Mouse (Mus musculus): ENCODE results near the gene S1pr4.

Gene S1pr4

GRCm38 (mm10) chr10:81494260-81495041, 5.5 kb downstream of the S1pr4 start:
- in situ Hi-C loops (cut with MboI, MseI): no loop called here

- in situ Hi-C loops (cut with MboI, MseI): no loop called here
Observed at GRCm38 (mm10) chr10:81493601-81494220, 6.2 kb downstream of the S1pr4 start.

- in situ Hi-C loops (cut with MboI, MseI): no loop called here
Observed at GRCm38 (mm10) chr10:81492606-81493240, 7.2 kb downstream of the S1pr4 start.

- in situ Hi-C loops (cut with MboI, MseI): no loop called here
Observed at GRCm38 (mm10) chr10:81491018-81491417, 8.9 kb downstream of the S1pr4 start.

GRCm38 (mm10) chr10:81489941-81490340, 10.0 kb downstream of the S1pr4 start:
- in situ Hi-C loops (cut with MboI, MseI): loop anchor here (10.0 kb wide), 1 partner anchor 45 kb away; no protein-coding TSS in a partner anchor

DNA sequence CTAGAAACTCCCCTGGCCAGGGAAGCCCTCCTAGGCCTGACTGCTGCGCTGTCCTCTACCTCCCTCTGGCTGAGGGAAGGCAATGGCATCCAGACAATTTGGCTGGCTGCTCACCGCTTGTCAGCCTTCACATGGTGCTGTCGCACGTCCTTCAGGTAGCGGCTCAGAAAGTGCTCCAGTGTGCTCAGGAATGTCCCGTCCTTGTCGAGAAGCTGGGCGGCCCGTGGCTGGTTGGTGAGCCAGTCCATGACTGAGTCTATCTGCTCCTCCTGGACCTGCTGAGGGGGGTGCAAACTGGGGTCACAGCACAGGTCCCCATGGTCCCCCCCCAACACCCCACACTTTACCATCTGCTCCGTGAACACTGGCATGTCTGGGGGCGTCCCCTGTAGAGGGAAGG, 11.9 kb downstream of the S1pr4 start:
- in situ Hi-C loops (cut with MboI, MseI): loop anchor here (10.0 kb wide), 1 partner anchor 47 kb away; no protein-coding TSS in a partner anchor

- in situ Hi-C loops (cut with MboI, MseI): loop anchor here (10.0 kb wide), 1 partner anchor 48 kb away; no protein-coding TSS in a partner anchor
Observed at GRCm38 (mm10) chr10:81486496-81486895, 13.4 kb downstream of the S1pr4 start.

DNA sequence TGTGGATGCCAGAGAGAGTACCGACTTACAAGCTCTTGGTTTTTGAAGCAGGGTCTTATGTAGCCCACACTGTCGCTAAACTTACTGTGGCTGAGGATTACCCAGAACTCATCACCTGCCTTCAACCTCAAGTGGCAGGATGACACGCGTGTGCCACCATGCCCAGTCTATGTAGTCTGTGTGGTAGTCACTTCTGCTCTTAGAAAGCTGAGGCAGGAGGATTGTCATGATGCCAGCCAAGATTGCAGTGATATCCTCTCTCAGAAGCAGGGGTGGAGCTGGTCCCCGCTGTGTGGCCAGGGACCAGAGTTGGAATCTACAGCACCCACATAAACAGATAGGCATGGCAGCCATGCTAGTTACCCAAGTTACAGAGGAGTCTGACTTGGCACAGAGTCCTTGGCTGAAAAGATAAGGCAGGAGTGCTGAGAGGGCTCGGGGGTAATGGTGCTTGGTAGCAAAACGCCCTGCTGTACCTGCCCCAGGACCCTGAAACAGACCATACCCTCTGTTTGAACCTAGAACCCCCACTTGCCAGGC, 14.4 kb downstream of the S1pr4 start:
- in situ Hi-C loops (cut with MboI, MseI): loop anchor here (10.0 kb wide), 1 partner anchor 49 kb away; no protein-coding TSS in a partner anchor

DNA sequence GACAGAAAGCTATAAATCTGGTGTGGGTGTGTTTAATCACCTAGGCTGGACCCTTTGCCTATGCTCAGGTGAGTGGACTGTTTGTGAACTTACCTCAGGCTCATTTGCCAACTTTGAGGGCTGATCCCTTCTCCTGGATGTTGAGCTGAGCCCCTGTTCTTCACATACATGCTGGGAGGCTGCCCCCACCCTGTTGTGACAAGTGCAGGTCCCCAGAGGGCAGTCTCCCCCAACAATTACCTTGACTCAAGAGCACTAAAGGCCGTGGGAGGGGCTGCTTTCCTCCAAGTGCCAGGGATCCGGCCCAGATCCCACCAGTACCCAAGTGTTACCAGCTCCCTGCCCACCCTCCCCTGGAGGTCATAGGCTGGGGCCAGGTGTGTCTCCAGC, 14.9 kb downstream of the S1pr4 start:
- in situ Hi-C loops (cut with MboI, MseI): loop anchor here (10.0 kb wide), 1 partner anchor 50 kb away; no protein-coding TSS in a partner anchor

DNA sequence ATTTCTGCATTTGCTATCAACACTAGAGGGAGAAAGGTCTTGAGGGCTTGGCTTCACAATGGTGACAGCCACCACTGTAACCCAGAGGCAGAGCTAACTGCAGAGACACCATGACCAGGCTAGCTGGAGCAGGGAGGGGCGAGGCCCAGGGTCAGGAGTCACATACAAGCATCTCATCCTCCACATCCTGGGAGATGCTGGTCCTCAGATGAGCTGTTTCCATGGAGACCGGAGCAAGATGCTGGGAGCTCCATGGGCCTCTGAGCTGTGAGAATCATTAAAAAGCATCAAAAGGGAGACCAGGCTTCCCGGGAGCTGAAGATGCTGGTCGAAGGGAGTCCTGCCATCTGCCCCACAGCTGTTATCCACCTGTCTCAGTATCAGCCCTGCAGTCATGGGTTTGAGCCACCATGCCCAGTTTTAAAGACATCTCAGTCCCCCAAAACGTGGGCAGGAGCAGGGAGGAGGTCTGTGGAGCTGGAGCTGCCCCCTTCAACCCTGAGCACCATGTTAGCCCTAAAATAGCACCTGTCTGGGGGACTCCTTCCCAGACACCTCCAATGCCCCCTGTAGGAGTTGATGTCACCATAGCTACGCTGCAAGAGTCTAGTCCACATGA, 15.4 kb downstream of the S1pr4 start:
- in situ Hi-C loops (cut with MboI, MseI): loop anchor here (10.0 kb wide), 1 partner anchor 50 kb away; no protein-coding TSS in a partner anchor

DNA sequence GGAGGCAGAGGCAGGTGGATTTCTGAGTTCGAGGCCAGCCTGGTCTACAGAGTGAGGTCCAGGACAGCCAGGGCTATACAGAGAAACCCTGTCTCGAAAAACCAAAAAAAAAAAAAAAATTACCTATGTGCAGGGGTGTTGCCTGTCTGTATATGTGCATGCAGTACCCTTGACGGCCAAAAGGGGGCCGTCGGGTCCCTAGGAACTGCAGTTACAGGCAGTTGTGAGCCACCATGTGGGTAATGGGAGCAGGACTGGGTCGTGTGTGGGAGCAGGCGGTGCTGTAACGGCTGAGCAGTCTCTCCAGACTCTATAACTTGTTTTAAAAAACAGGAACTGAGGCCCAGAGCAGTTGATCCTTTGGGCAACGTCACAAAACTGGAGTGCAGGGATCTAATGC, 15.9 kb downstream of the S1pr4 start:
- in situ Hi-C loops (cut with MboI, MseI): loop anchor here (10.0 kb wide), 1 partner anchor 51 kb away; no protein-coding TSS in a partner anchor

GRCm38 (mm10) chr10:81482533-81482889, 17.4 kb downstream of the S1pr4 start, which contains the start of gene Celf5:
Celf5 (minus strand) TSS chr10:81482709.
- in situ Hi-C loops (cut with MboI, MseI): loop anchor here (10.0 kb wide), 1 partner anchor 52 kb away; no protein-coding TSS in a partner anchor

- in situ Hi-C loops (cut with MboI, MseI): loop anchor here (10.0 kb wide), 1 partner anchor 53 kb away; no protein-coding TSS in a partner anchor
Observed at GRCm38 (mm10) chr10:81481605-81482532, 18.1 kb downstream of the S1pr4 start.

GRCm38 (mm10) chr10:81474461-81474860, 25.5 kb downstream of the S1pr4 start:
- in situ Hi-C loops (cut with MboI, MseI): no loop called here

DNA sequence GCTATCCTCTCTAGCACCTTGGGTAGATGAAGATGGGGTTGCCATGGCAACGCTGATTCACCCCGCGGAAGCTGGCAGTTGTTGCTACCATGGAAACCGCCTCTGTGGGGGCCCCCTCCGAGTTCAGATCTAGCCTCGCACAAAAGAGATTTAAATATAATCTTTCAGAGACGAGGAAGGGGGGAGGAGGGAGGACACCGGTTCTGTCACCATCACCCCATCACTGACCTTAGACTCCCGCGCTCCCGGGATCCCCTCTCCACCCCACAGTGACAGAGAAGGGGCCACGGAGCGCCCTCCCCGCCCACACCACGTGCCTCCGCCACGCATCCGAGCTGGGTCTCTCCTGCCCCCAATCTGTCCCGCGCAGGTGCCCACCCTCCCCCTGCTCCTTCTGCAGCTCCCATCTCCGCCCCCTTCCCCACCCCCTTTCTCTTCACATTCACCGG, 26.9 kb downstream of the S1pr4 start:
- in situ Hi-C loops (cut with MboI, MseI): no loop called here

GRCm38 (mm10) chr10:81472403-81473002, 27.4 kb downstream of the S1pr4 start:
- in situ Hi-C loops (cut with MboI, MseI): no loop called here

GRCm38 (mm10) chr10:81470454-81470853, 29.5 kb downstream of the S1pr4 start:
- in situ Hi-C loops (cut with MboI, MseI): no loop called here

GRCm38 (mm10) chr10:81469253-81469652, 30.7 kb downstream of the S1pr4 start:
- in situ Hi-C loops (cut with MboI, MseI): no loop called here

GRCm38 (mm10) chr10:81467670-81468235, 32.2 kb downstream of the S1pr4 start:
- in situ Hi-C loops (cut with MboI, MseI): no loop called here
